Mouse (Mus musculus) forebrain, embryonic 15.5 days (tissue): ENCODE data around the gene Uhmk1. TPM values are rescaled to one million over a fixed set of nuclear protein-coding genes. Genes with fewer than 3 reads are reported as not detected.

Experiments
- ATAC-seq: fragments of 200-750 bp; cut with Nextera tagmentation; replicated peaks from 2 replicates; pipeline ENCODE4 v1.8.0; 2017; ENCODE audit warnings: mild to moderate bottlenecking, moderate TSS enrichment, moderate library complexity
- H3K27ac ChIP-seq: fragments of 300-500 bp; sonication (generic); replicated peaks from 2 replicates; pipeline ENCODE4 v1.5.1; 2015; ENCODE audit warnings: mild to moderate bottlenecking, inconsistent platforms
- H3K27me3 ChIP-seq: fragments of 300-500 bp; sonication (generic); 2 replicates; pipeline ENCODE4 v1.6.1; 2015; ENCODE audit warnings: inconsistent platforms
- H3K36me3 ChIP-seq: fragments of 300-500 bp; sonication (generic); 2 replicates; pipeline ENCODE4 v1.6.1; 2015; ENCODE audit warnings: mild to moderate bottlenecking, inconsistent platforms
- H3K4me1 ChIP-seq: fragments of 300-500 bp; sonication (generic); 2 replicates; pipeline ENCODE4 v1.6.1; 2015; ENCODE audit warnings: inconsistent platforms
- H3K4me2 ChIP-seq: fragments of 300-500 bp; sonication (generic); replicated peaks from 2 replicates; pipeline ENCODE4 v1.6.1; 2015; ENCODE audit warnings: mild to moderate bottlenecking, inconsistent platforms
- H3K4me3 ChIP-seq: fragments of 300-500 bp; sonication (generic); 2 replicates; pipeline ENCODE4 v1.5.1; 2015; ENCODE audit warnings: mild to moderate bottlenecking, inconsistent platforms
- H3K9ac ChIP-seq: fragments of 300-500 bp; sonication (generic); replicated peaks from 2 replicates; pipeline ENCODE4 v1.6.1; 2015; ENCODE audit warnings: mild to moderate bottlenecking, inconsistent platforms
- H3K9me3 ChIP-seq: fragments of 300-500 bp; sonication (generic); 2 replicates; pipeline ENCODE4 v1.6.1; 2016; ENCODE audit warnings: inconsistent platforms
- WGBS: fragments of 180-500 bp; shearing (Covaris S2); methylation state at CpG from one replicate; pipeline ENCODE4 v1.1.7; 2015; ENCODE audit warnings: mixed read lengths; 5-methylcytosine and 5-hydroxymethylcytosine counted together
- polyA plus RNA-seq: library from polyadenylated mRNA; unstranded; fragments of >200 nt; fragmentation: Nextera tagmentation; extraction: Ambion mirVana; gene quantifications from 2 replicates; pipeline ENCODE4 v1.2.1, GENCODE M21; 2015

Uhmk1 gene
- polyA plus RNA-seq, 1 experiment from 2014 or later: 7.5 TPM

DNA sequence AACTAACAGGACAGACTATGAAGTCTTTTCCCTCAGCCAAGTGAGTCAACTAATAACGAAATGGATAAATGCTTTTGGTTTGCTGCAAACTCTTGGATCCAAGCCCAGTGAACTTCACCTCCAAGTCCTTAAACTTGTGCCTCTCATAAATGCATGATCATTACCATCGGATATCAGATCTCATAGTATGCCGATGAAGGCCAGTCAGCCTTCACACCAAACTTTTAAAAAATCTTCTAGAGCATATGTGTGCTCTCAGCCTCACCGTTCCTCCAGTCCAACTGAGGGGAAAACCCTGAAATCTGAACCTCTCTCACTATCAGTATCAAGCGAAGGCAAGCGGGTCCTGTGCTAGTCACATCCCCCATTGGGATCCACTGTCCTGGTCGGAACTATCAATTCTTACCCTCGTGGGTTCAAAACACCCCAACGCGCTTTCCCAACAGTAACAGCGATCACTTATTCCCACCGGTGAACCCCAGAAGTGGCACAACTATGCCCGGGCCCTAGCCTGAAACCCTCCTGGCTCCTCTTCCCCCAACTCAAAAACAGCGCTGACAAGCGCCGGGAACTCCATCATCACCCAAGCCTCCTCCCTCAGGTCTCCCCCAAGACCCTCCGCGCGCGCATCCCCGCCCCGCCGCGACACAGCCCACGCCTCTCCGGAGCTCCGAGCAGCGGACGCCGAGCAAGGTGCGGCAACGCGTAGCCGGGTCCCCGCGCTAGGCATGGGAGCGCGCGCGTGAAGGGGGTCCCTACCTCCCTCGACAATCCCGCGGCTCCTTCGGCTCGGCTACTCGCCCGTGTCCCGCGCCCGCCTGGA is 41.0 kb downstream of the Uhmk1 start:
- Histone ChIP-seq H3K36me3 (no peaks in the 10 kb centered on the region), H3K9ac (peak overlapping the region; percentile 62), H3K4me3 (peak overlapping the region; percentile 56), H3K27me3 (no peaks in the 10 kb centered on the region), H3K4me2 (peak overlapping the region; percentile 71), H3K4me1 (peaks cover 16% of the 10 kb centered on the region), H3K9me3 (no peaks in the 10 kb centered on the region), H3K27ac (peak overlapping the region; percentile 86)
- ATAC-seq: peak; percentile 89
- 2% methylated on average over 50 of the region's 50 CpGs for WGBS

DNA sequence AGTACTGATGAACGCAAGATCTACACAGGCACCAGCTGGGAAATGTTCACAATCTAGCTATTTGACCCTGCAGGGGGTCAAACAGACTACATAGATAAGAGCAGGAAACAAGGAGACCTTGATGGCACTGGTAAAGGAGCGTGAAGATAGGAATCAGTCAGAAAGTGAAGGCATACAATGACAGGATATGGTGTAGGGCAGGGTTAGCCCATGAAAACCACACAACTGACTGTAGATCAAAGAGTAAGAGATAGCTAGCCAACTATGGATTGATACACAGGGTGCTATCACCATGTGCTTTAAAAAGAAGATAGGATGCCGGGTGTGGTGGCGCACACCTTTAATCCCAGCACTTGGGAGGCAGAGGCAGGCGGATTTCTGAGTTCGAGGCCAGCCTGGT is 47.4 kb downstream of the Uhmk1 start:
- 94% methylated on average over 6 of the region's 6 CpGs for WGBS
- no peak overlapping the region for H3K4me3 ChIP-seq
- H3K4me2 ChIP-seq: no peak overlapping the region
- no peaks in the 10 kb centered on the region for H3K9me3 ChIP-seq
- H3K27ac ChIP-seq: no peak overlapping the region
- no peak overlapping the region for H3K9ac ChIP-seq
- no peaks in the 10 kb centered on the region for H3K4me1 ChIP-seq
- H3K27me3 ChIP-seq: no peaks in the 10 kb centered on the region
- H3K36me3 ChIP-seq: peaks cover 8% of the 10 kb centered on the region
- no peak for ATAC-seq

DNA sequence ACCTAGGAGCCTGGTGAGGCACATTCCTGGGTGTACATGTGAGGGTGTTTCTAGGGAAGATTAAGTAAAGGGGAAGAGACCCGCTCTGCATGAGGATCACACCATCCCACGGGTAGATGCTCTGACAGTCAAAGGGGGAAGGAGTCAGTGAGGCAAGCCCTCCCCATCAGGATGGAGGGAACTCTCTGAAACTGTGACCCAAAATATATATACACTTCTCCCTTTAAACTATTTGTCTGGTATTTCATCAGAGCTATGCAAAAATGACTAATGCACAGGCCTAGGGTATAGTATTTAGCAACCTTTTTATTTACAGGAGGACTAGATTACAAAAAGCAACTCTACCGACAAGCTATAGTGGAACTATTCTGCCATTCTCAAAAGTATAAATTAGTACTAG is 50.3 kb downstream of the Uhmk1 start:
- Histone ChIP-seq H3K27ac (no peak overlapping the region), H3K4me1 (no peaks in the 10 kb centered on the region), H3K9ac (no peak overlapping the region), H3K36me3 (peaks cover 8% of the 10 kb centered on the region), H3K27me3 (no peaks in the 10 kb centered on the region), H3K4me2 (no peak overlapping the region), H3K9me3 (no peaks in the 10 kb centered on the region), H3K4me3 (no peak overlapping the region)
- ATAC-seq: no peak
- 92% methylated on average over 3 of the region's 3 CpGs for WGBS

DNA sequence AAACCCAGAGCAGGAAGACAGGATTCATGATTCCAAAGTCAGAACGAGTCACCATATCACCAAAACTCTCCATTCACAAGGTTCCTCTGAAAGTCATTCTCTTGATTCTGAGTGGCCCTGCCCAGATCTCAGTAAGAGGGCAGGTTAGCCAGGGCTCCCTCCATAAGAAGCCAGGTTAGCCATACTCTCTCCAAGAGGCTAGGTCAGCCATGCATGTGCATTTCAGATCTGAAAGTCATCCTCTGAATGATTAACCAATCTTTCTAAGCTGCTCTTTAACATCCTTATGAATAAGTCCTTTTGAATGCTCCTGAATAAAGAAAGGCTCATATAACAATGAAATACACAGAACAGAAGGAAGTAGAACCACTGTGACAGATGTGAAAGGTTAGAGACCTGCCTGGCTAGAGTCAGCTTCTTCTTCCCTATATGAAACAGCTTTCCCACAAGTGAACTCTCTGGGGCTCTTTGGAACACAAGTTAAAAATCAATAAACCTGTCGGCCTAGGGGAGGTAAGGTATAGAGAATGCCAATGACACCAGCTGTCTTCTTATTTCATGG is 51.1 kb downstream of the Uhmk1 start:
- H3K36me3 ChIP-seq: peaks cover 8% of the 10 kb centered on the region
- ATAC-seq: no peak

DNA sequence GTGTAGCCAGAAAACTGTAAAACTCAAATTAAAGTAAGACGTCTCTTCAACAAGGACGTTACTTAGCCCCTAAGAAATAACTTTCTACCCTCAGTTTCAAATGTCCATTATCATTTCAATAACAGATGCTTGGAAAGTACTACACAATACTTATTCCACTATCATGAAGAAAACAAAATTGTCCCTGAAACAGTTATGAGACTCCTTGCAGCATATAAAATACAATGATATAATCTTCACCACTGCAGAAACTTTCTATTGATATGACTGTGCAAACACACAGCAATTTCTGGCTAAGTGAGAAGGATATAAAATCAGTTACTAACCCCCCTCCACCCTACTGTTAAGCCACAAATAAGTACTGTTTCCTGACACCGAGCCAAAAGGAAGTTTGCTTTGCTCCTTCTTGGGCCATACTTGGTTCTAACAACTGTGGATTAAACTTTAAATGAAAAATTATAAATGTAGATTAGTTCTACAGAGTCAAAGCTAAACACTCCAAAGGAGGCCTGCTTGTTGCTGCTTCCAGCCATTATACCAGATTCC is 51.7 kb downstream of the Uhmk1 start:
- H3K9ac ChIP-seq: no peak overlapping the region
- H3K27me3 ChIP-seq: no peaks in the 10 kb centered on the region
- H3K27ac ChIP-seq: no peak overlapping the region
- H3K4me3 ChIP-seq: no peak overlapping the region
- H3K4me2 ChIP-seq: no peak overlapping the region
- ATAC-seq: no peak
- no peaks in the 10 kb centered on the region for H3K9me3 ChIP-seq
- peaks cover 8% of the 10 kb centered on the region for H3K36me3 ChIP-seq
- 81% methylated on average over 3 of the region's 3 CpGs for WGBS
- H3K4me1 ChIP-seq: no peaks in the 10 kb centered on the region

More for the DNA sequence above, 51.1 kb downstream of the Uhmk1 start:
- Histone ChIP-seq H3K4me1 (no peaks in the 10 kb centered on the region), H3K9me3 (no peaks in the 10 kb centered on the region), H3K27me3 (no peaks in the 10 kb centered on the region), H3K27ac (no peak overlapping the region), H3K4me2 (no peak overlapping the region), H3K4me3 (no peak overlapping the region), H3K9ac (no peak overlapping the region)
- 84% methylated on average over 2 of the region's 2 CpGs for WGBS

DNA sequence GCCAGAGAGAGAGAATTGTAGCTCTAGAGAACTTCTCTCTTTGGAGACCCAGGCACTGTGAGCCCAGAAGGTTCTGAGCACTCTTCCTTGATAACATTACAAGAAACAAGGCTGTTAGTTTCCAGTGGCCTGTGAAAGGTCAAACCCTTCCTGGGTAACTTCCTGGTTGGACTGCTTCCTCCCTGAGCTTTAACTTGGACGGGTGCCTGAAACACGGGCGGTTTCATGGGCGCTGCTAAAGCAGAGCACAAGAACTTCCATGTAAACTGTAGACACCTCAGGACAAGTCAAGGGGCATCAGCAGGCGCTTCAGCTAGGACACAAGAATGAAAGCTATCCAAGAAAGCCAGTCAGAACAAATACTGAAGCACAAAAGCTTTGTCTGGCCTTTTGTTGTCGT is 53.3 kb downstream of the Uhmk1 start:
- peaks cover 11% of the 10 kb centered on the region for H3K36me3 ChIP-seq
- no peaks in the 10 kb centered on the region for H3K4me1 ChIP-seq
- H3K9me3 ChIP-seq: no peaks in the 10 kb centered on the region
- no peak overlapping the region for H3K4me3 ChIP-seq
- no peak overlapping the region for H3K4me2 ChIP-seq
- no peaks in the 10 kb centered on the region for H3K27me3 ChIP-seq
- WGBS: 89% methylated on average over 6 of the region's 6 CpGs
- no peak overlapping the region for H3K27ac ChIP-seq
- H3K9ac ChIP-seq: no peak overlapping the region
- no peak for ATAC-seq

DNA sequence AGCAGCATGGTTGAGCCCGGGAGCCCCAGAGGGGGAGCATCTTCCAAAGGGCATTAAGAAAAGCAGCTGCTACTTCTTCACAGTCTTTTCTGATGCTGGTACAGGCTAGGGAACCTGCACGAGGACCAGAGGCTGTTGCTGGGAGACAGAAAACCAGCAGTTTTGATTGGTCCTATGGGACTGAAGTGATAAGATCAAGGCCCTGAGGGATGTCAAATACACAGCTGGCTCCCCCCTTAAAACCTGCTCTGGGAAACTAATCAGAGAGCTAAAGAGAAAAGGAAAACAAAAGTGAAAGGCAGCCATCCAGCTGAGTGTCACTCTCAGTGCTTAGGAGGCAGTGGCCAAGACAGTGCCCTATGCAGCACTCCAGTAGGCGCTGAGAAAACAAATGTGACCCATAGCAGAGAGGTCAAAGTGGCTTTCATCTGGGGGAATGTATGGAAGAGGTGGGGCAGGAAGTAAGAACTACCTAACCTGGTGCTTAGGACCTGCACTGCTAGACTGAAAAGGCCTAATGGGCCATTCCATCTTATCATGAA is 54.7 kb downstream of the Uhmk1 start:
- H3K27ac ChIP-seq: no peak overlapping the region
- no peaks in the 10 kb centered on the region for H3K27me3 ChIP-seq
- H3K4me3 ChIP-seq: no peak overlapping the region
- H3K4me2 ChIP-seq: no peak overlapping the region
- H3K36me3 ChIP-seq: peaks cover 5% of the 10 kb centered on the region
- no peak for ATAC-seq
- H3K4me1 ChIP-seq: 0 out of 2 replicates have a peak, but pooled peaks cover 3% of the 10 kb centered on the region
- no peaks in the 10 kb centered on the region for H3K9me3 ChIP-seq
- no peak overlapping the region for H3K9ac ChIP-seq
- 67% methylated on average over 3 of the region's 3 CpGs for WGBS

DNA sequence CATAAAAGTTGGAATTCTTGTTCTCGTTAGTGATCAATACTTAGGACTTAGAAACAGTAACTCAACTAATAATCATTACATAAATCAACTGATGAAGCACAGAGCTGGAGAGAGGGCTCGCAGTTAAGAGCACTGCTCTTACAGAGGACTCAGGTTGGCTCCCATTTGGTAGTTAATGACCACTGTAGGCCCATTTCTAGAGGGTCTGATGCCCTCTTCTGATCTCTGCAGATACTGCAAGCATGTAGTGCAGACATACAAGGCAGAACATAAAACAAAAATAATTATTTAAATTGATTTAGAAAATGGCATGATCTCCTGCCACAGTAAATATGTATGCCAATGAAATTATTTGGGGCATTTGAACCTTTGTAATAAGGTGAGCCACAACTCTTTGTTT is 55.5 kb downstream of the Uhmk1 start:
- Histone ChIP-seq H3K9me3 (no peaks in the 10 kb centered on the region), H3K27me3 (no peaks in the 10 kb centered on the region), H3K27ac (no peak overlapping the region), H3K4me3 (no peak overlapping the region), H3K4me2 (no peak overlapping the region), H3K4me1 (0 out of 2 replicates have a peak, but pooled peaks cover 5% of the 10 kb centered on the region), H3K9ac (no peak overlapping the region), H3K36me3 (peaks cover 2% of the 10 kb centered on the region; the same call in 1 of the 2 replicates)
- 88% methylated on average over 2 of the region's 2 CpGs for WGBS
- no peak for ATAC-seq

DNA sequence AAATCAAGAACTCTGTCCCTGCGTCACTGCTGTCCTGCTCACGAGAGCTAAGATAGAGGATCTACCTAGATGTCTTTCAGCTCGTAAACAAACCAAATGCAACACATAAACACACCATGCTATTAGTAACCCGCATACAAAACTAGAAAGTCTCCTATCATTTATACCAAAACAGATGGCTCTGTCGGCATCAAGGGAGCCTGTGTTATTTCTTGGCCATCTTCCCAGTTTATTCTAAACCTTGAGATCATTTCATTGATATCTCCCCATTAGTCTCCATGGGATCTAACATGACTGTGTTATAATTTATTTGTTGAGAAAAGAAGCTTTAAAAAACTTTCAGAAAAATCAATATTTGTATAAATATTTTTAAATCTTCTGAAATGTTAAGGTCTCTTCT is 59.4 kb downstream of the Uhmk1 start:
- H3K9ac ChIP-seq: no peak overlapping the region
- H3K9me3 ChIP-seq: no peaks in the 10 kb centered on the region
- H3K4me2 ChIP-seq: no peak overlapping the region
- ATAC-seq: peak; percentile 46; the same call in 1 of the 2 replicates
- no peak overlapping the region for H3K4me3 ChIP-seq
- H3K27ac ChIP-seq: 0 out of 2 replicates have a peak overlapping the region, but pooled peaks have one; percentile 2
- 0 out of 2 replicates have a peak, but pooled peaks cover 8% of the 10 kb centered on the region for H3K4me1 ChIP-seq
- 0 out of 2 replicates have a peak, but pooled peaks cover 2% of the 10 kb centered on the region for H3K36me3 ChIP-seq
- 56% methylated on average over 5 of the region's 5 CpGs for WGBS
- H3K27me3 ChIP-seq: no peaks in the 10 kb centered on the region

DNA sequence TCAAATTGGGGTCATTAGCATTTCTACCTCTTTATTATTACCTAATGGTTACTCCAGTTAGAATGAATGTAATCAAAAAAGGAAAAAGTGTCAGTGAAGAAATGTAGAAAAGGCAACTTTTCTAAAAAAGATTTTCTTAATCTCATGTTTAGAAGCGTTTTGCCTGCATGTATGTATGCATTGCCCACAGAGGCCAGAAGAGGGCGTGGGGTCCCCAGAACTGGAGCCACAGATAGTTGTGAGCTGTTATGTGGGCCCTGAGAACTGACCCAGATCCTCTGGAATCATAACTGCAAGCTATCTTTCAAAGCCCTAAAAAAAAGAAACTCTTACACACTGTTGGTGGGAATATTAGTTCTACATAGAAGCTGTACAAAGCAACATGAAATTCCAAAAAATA is 59.9 kb downstream of the Uhmk1 start:
- no peak overlapping the region for H3K9ac ChIP-seq
- no peak for ATAC-seq
- H3K27ac ChIP-seq: 0 out of 2 replicates have a peak overlapping the region, but pooled peaks have one; percentile 2
- 0 out of 2 replicates have a peak, but pooled peaks cover 11% of the 10 kb centered on the region for H3K4me1 ChIP-seq
- H3K36me3 ChIP-seq: 0 out of 2 replicates have a peak, but pooled peaks cover 2% of the 10 kb centered on the region
- H3K27me3 ChIP-seq: no peaks in the 10 kb centered on the region
- 72% methylated on average over 2 of the region's 2 CpGs for WGBS
- no peak overlapping the region for H3K4me2 ChIP-seq
- H3K9me3 ChIP-seq: no peaks in the 10 kb centered on the region
- no peak overlapping the region for H3K4me3 ChIP-seq

DNA sequence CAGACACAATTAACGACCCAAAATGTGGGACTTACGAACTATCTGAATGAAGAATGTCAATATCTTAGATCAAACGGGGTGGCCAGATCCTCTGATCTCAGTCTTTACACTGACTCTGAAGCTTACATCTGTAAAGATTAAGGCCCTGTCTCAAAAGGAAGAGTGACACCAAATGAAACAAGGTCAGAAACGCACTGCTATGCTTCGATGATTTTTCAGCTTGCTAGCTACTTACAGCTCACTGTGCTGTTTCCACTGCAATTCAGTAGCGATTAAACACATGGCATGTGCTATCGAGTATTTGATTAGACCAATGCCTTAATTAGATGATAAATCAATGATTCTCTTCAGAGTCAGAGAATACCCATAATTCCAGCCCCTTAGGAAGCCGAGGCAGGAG is 61.2 kb downstream of the Uhmk1 start:
- H3K9me3 ChIP-seq: no peaks in the 10 kb centered on the region
- no peak overlapping the region for H3K27ac ChIP-seq
- no peak overlapping the region for H3K4me3 ChIP-seq
- ATAC-seq: no peak
- peaks cover 4% of the 10 kb centered on the region; the same call in 1 of the 2 replicates for H3K36me3 ChIP-seq
- 0 out of 2 replicates have a peak, but pooled peaks cover 11% of the 10 kb centered on the region for H3K4me1 ChIP-seq
- no peak overlapping the region for H3K4me2 ChIP-seq
- WGBS: 66% methylated on average over 8 of the region's 8 CpGs
- H3K27me3 ChIP-seq: no peaks in the 10 kb centered on the region
- H3K9ac ChIP-seq: no peak overlapping the region

DNA sequence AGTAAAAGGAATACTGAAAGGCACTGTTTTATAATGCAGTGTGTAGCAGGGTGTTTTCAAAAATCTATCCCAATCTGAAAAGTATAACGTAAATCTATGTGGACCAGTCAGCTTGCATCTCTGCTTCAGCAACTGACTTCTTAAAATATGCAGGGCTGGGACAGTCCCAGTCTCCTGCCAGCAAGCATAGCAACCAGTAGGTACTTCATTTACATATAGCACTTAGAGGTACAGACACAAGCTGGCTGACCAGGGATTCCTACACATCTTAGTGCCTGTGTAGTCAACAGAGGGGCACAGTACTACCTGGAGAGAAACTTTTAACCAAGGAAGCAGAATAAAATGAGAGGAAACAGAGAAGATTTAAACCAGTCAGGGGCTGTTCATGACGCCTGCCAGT is 62.6 kb downstream of the Uhmk1 start:
- H3K9me3 ChIP-seq: no peaks in the 10 kb centered on the region
- 81% methylated on average over 2 of the region's 2 CpGs for WGBS

More for the DNA sequence above, 62.6 kb downstream of the Uhmk1 start:
- Histone ChIP-seq H3K27ac (no peak overlapping the region), H3K4me3 (no peak overlapping the region), H3K9ac (no peak overlapping the region), H3K4me1 (0 out of 2 replicates have a peak, but pooled peaks cover 11% of the 10 kb centered on the region), H3K4me2 (no peak overlapping the region), H3K36me3 (peaks cover 8% of the 10 kb centered on the region), H3K27me3 (no peaks in the 10 kb centered on the region)
- peak; percentile 48; the same call in 1 of the 2 replicates for ATAC-seq
